27 mouse cellular contexts compared by ENCODE assay signal in genomic region chr13:41780296-41780695, GRCm38 (mm10).
A peak's percentile ranks its signal among the peaks of the same experiment; 100 is the strongest.
DNase-seq lines count a peak whose midpoint lies in the region; ATAC-seq and TF ChIP-seq lines count a peak whose summit lies in the region.
"Had no signal": no experiment of that assay in that cellular context is flagged by ENCODE, and none has a peak within 500 bp of the region (broad histone marks: within the 10 kb centered on the region; RNA-seq: fewer than 3 reads in every experiment).

No protein-coding gene starts in this region.

- TF ChIP-seq POLR2A in cerebellum, adult 2 months (IDR thresholded peaks at IDR 0.05; ENCODE audit: borderline replicate concordance, insufficient read depth, low read length) = no peak

- TF ChIP-seq CTCF in cerebellum, adult 2 months (IDR thresholded peaks at IDR 0.05; ENCODE audit: borderline replicate concordance, insufficient read depth, low read depth, low read length) = no peak

- H3K9me3 ChIP-seq in hindbrain, embryonic 13.5 days = no peaks in the 10 kb centered on the region
- no peaks in the 10 kb centered on the region for H3K9me3 ChIP-seq in hindbrain, embryonic 10.5 days
- H3K9me3 ChIP-seq in neural tube, embryonic 13.5 days = no peaks in the 10 kb centered on the region
- H3K9me3 ChIP-seq in neural tube, embryonic 15.5 days (replicated peaks) = no peaks in the 10 kb centered on the region
- H3K9me3 ChIP-seq: embryonic facial prominence, embryonic 12.5 days; embryonic facial prominence, embryonic 15.5 days; G1E; heart, embryonic 10.5 days; heart, embryonic 13.5 days had no signal

- H3K4me3 ChIP-seq in hindbrain, embryonic 13.5 days = no peak overlapping the region
- no peak overlapping the region for H3K4me3 ChIP-seq in hindbrain, embryonic 10.5 days
- no peak overlapping the region for H3K4me3 ChIP-seq in neural tube, embryonic 13.5 days
- no peak overlapping the region for H3K4me3 ChIP-seq in neural tube, embryonic 15.5 days (replicated peaks)
- no peak overlapping the region for H3K4me3 ChIP-seq in cerebellum, adult 2 months (replicated peaks; ENCODE audit: insufficient read depth, low read depth, low read length)
- H3K4me3 ChIP-seq: embryonic facial prominence, embryonic 12.5 days; embryonic facial prominence, embryonic 15.5 days; heart, adult 2 months; heart, embryonic 10.5 days; heart, embryonic 13.5 days had no signal

- WGBS in hindbrain, embryonic 13.5 days = 85% methylated on average over 4 of the region's 4 CpGs
- 87% methylated on average over 4 of the region's 4 CpGs for WGBS in hindbrain, embryonic 10.5 days
- 75% methylated on average over 4 of the region's 4 CpGs for WGBS in neural tube, embryonic 13.5 days
- WGBS in neural tube, embryonic 15.5 days = 61% methylated on average over 4 of the region's 4 CpGs
- 76% methylated on average over 4 of the region's 4 CpGs for WGBS in cerebellum, adult 2 months

- H3K4me1 ChIP-seq in hindbrain, embryonic 13.5 days (replicated peaks) = peaks cover 15% of the 10 kb centered on the region; the same call in 1 of the 2 replicates
- no peaks in the 10 kb centered on the region for H3K4me1 ChIP-seq in hindbrain, embryonic 10.5 days (replicated peaks)
- H3K4me1 ChIP-seq in neural tube, embryonic 13.5 days (replicated peaks) = peaks cover 17% of the 10 kb centered on the region
- peaks cover 15% of the 10 kb centered on the region for H3K4me1 ChIP-seq in neural tube, embryonic 15.5 days
- no peaks in the 10 kb centered on the region for H3K4me1 ChIP-seq in cerebellum, adult 2 months (ENCODE audit: control insufficient read depth, insufficient read depth, low read length)
- H3K4me1 ChIP-seq: embryonic facial prominence, embryonic 12.5 days; embryonic facial prominence, embryonic 15.5 days; heart, embryonic 10.5 days; heart, embryonic 13.5 days had no signal

- H3K4me2 ChIP-seq in hindbrain, embryonic 13.5 days = no peak overlapping the region
- H3K4me2 ChIP-seq in neural tube, embryonic 13.5 days = no peak overlapping the region
- H3K4me2 ChIP-seq in neural tube, embryonic 15.5 days = no peak overlapping the region
- H3K4me2 ChIP-seq: embryonic facial prominence, embryonic 12.5 days; embryonic facial prominence, embryonic 15.5 days; heart, embryonic 13.5 days had no signal

- no peaks in the 10 kb centered on the region for H3K36me3 ChIP-seq in hindbrain, embryonic 13.5 days
- no peaks in the 10 kb centered on the region for H3K36me3 ChIP-seq in hindbrain, embryonic 10.5 days
- no peaks in the 10 kb centered on the region for H3K36me3 ChIP-seq in neural tube, embryonic 13.5 days
- H3K36me3 ChIP-seq in neural tube, embryonic 15.5 days = no peaks in the 10 kb centered on the region
- H3K36me3 ChIP-seq: embryonic facial prominence, embryonic 12.5 days; embryonic facial prominence, embryonic 15.5 days; G1E; heart, embryonic 10.5 days; heart, embryonic 13.5 days had no signal

- no peak for DNase-seq in hindbrain, embryonic 10.5 days (ENCODE audit: low spot score)
- no peak for DNase-seq in neural tube, embryonic 10.5 days (ENCODE audit: extremely low spot score, low spot score)
- DNase-seq in cerebellum, adult 2 months = no peak
- DNase-seq: adrenal gland, adult 2 months; adrenal gland, postnatal 14 days; B cell, adult 2 months; cerebellum, adult 11-12 months; cerebellum, adult 9-11 months; cerebellum, postnatal 25 days; gastrocnemius, postnatal 10 days; gastrocnemius, postnatal 36 days; heart, adult 2 months; heart, postnatal 14 days; heart, postnatal 4 days; kidney, adult 18-20 months had no signal

- no peak for ATAC-seq in hindbrain, embryonic 13.5 days (ENCODE audit: low FRiP score)
- ATAC-seq in neural tube, embryonic 13.5 days (ENCODE audit: low read depth) = no peak
- ATAC-seq in neural tube, embryonic 15.5 days (ENCODE audit: low FRiP score) = no peak
- ATAC-seq: inflammation-experienced regulatory T-cells, adult 6 months; intestine, embryonic 16.5 days had no signal

- peak overlapping the region; percentile 64 for H3K27ac ChIP-seq in hindbrain, embryonic 13.5 days
- H3K27ac ChIP-seq in hindbrain, embryonic 10.5 days = no peak overlapping the region
- H3K27ac ChIP-seq in neural tube, embryonic 13.5 days (replicated peaks) = peak overlapping the region; percentile 52
- peak overlapping the region; percentile 33 for H3K27ac ChIP-seq in neural tube, embryonic 15.5 days (replicated peaks)
- H3K27ac ChIP-seq in cerebellum, adult 2 months (ENCODE audit: insufficient read depth, low read length) = no peak overlapping the region
- H3K27ac ChIP-seq: embryonic facial prominence, embryonic 12.5 days; embryonic facial prominence, embryonic 15.5 days; heart, adult 2 months; heart, embryonic 10.5 days; heart, embryonic 13.5 days; hindbrain, postnatal 0 days had no signal

- no peaks in the 10 kb centered on the region for H3K27me3 ChIP-seq in hindbrain, embryonic 13.5 days
- H3K27me3 ChIP-seq in hindbrain, embryonic 10.5 days (ENCODE audit: insufficient read depth, poor library complexity, severe bottlenecking) = no peaks in the 10 kb centered on the region
- no peaks in the 10 kb centered on the region for H3K27me3 ChIP-seq in neural tube, embryonic 13.5 days
- no peaks in the 10 kb centered on the region for H3K27me3 ChIP-seq in neural tube, embryonic 15.5 days (replicated peaks)
- H3K27me3 ChIP-seq in cerebellum, adult 2 months (ENCODE audit: control insufficient read depth, insufficient read depth, low read length) = no peaks in the 10 kb centered on the region
- H3K27me3 ChIP-seq: CH12.LX; embryonic facial prominence, embryonic 12.5 days; embryonic facial prominence, embryonic 15.5 days; heart, embryonic 13.5 days had no signal

- no peak overlapping the region for H3K9ac ChIP-seq in hindbrain, embryonic 13.5 days
- H3K9ac ChIP-seq in neural tube, embryonic 13.5 days = no peak overlapping the region
- H3K9ac ChIP-seq in neural tube, embryonic 15.5 days (replicated peaks) = no peak overlapping the region
- H3K9ac ChIP-seq: embryonic facial prominence, embryonic 12.5 days; embryonic facial prominence, embryonic 15.5 days; heart, embryonic 13.5 days had no signal

Comparison
In these comparisons a context has a peak if more than half of its experiments do, and no peak if none do; other contexts are left out.
1. H3K27ac ChIP-seq: peak in hindbrain, embryonic 13.5 days (single experiment), neural tube, embryonic 13.5 days (single experiment) and neural tube, embryonic 15.5 days (single experiment); none in hindbrain, embryonic 10.5 days (single experiment) and cerebellum, adult 2 months (single experiment).